Mouse (Mus musculus) forebrain, embryonic 11.5 days (tissue): ENCODE data around the gene Gramd4. TPM values are rescaled to one million over a fixed set of nuclear protein-coding genes. Genes with fewer than 3 reads are reported as not detected.

Experiments used
- ATAC-seq: fragments of 200-750 bp; cut with Nextera tagmentation; replicated peaks from 2 replicates; pipeline ENCODE4 v1.8.0; 2017; ENCODE audit warnings: moderate TSS enrichment; ENCODE audit not compliant: low FRiP score
- DNase-seq: peaks from one replicate; pipeline ENCODE4 v3.0.0-alpha.2; 2017; ENCODE audit warnings: low spot score
- H3K27ac ChIP-seq: fragments of 300-500 bp; sonication (generic); 2 replicates; pipeline ENCODE4 v1.5.1; 2014; ENCODE audit warnings: low read depth, low read length
- H3K27me3 ChIP-seq: fragments of 300-500 bp; sonication (generic); 2 replicates; pipeline ENCODE4 v1.6.1; 2014; ENCODE audit warnings: mild to moderate bottlenecking, low read length, mixed read lengths; ENCODE audit not compliant: control insufficient read depth, insufficient read depth
- H3K36me3 ChIP-seq: fragments of 300-500 bp; sonication (generic); 2 replicates; pipeline ENCODE4 v1.6.1; 2014; ENCODE audit warnings: mild to moderate bottlenecking, low read length, moderate library complexity, mixed read lengths; ENCODE audit not compliant: control insufficient read depth, insufficient read depth
- H3K4me1 ChIP-seq: fragments of 300-500 bp; sonication (generic); replicated peaks from 2 replicates; pipeline ENCODE4 v1.6.1; 2014; ENCODE audit warnings: low read length, mixed read lengths; ENCODE audit not compliant: control insufficient read depth, insufficient read depth
- H3K4me2 ChIP-seq: fragments of 300-500 bp; sonication (generic); 2 replicates; pipeline ENCODE4 v1.6.1; 2014; ENCODE audit warnings: low read depth, mild to moderate bottlenecking, low read length, moderate library complexity, mixed read lengths; ENCODE audit not compliant: severe bottlenecking
- H3K4me3 ChIP-seq: fragments of 300-500 bp; sonication (generic); 2 replicates; pipeline ENCODE4 v1.5.1; 2014; ENCODE audit warnings: low read depth, low read length
- H3K9ac ChIP-seq: fragments of 300-500 bp; sonication (generic); 2 replicates; pipeline ENCODE4 v1.6.1; 2014; ENCODE audit warnings: low read length
- H3K9me3 ChIP-seq: fragments of 300-500 bp; sonication (generic); 2 replicates; pipeline ENCODE4 v1.6.1; 2016; ENCODE audit warnings: low read length, mixed read lengths; ENCODE audit not compliant: control insufficient read depth
- WGBS: fragments of 180-500 bp; shearing (Covaris S2); extraction: QIAGEN DNeasy Blood & Tissue Kit; methylation state at CpG from one replicate; pipeline ENCODE4 v1.1.7; 2014; 5-methylcytosine and 5-hydroxymethylcytosine counted together
- polyA plus RNA-seq: library from polyadenylated mRNA; unstranded; fragments of >200 nt; fragmentation: Nextera tagmentation; extraction: Ambion mirVana; gene quantifications from 2 replicates; pipeline ENCODE4 v1.2.1, GENCODE M21; 2014

Gene Gramd4
- polyA plus RNA-seq, 1 experiment from 2014 or later = 15.5 TPM

DNA sequence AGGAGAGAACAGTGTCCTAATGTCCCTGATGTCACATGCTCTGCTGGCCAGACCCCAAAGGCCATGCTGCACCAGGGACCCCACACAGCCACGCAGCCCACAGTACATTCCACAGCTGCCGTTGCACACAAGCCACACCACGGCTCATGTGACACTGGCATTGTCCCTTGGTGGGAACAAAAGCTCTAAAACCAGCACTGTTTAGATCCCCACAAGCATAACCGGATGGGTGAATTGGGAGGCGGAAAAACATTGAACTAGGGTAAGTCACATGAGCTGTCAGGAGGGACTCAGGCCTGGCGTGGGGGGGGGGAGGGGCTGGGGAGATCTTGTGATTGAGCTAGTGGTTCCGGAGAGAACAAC, 111.0 kb downstream of the Gramd4 start:
- ATAC-seq (no peak), DNase-seq (no peak)
- Histone ChIP-seq H3K36me3 (no peaks in the 10 kb centered on the region), H3K27ac (0 out of 2 replicates have a peak overlapping the region, but pooled peaks have one; percentile 3), H3K27me3 (no peaks in the 10 kb centered on the region), H3K9ac (no peak overlapping the region), H3K9me3 (no peaks in the 10 kb centered on the region), H3K4me3 (no peak overlapping the region), H3K4me2 (no peak overlapping the region), H3K4me1 (peaks cover 5% of the 10 kb centered on the region; the same call in 1 of the 2 replicates)
- 49% methylated on average over 7 of the region's 7 CpGs for WGBS

DNA sequence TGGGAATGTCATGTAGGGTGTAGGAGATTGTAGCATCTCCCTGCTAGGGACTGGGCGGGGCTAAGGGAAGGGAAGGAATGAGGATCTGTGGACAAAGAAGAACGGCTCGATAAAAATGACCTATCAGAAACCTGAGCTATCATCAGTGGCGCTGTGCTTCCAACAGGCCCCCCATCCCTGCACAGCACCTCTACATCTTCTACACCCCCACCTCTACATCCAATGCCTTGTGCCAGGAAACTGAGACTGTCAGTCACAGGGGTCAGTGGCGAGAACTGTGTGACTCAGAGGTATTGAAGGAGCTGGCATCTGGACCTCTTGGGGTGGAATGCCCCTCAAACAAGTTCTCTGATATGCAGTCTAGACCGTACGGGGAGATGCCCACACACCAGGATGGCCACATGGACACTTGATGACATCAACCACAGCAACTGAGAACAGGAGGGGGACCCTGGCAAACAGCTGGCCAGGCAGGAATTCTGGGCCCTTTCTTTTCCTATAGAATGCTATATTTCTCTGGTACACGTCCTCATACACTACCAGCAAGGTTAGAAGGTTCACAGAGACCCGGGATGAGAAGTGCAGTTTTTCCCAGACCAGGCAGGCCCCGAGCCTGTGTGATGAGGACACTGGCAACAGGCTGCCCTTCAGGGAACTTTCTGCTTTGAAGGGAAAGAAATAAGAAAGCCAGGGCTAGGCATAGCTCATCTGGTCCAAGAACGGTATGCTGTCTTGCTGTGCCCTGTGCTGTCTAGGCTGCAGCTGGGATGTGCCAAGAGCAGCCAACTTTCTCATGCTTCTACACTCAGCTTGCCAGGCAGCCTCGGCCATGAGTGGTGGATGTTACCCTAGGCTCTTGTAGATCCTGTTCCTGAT, 111.7 kb downstream of the Gramd4 start:
- Histone ChIP-seq H3K36me3 (no peaks in the 10 kb centered on the region), H3K9ac (no peak overlapping the region), H3K9me3 (no peaks in the 10 kb centered on the region), H3K27ac (no peak overlapping the region), H3K4me2 (no peak overlapping the region), H3K27me3 (no peaks in the 10 kb centered on the region), H3K4me1 (peaks cover 8% of the 10 kb centered on the region; the same call in 1 of the 2 replicates), H3K4me3 (no peak overlapping the region)
- ATAC-seq (no peak), DNase-seq (no peak)
- 91% methylated on average over 12 of the region's 12 CpGs for WGBS

DNA sequence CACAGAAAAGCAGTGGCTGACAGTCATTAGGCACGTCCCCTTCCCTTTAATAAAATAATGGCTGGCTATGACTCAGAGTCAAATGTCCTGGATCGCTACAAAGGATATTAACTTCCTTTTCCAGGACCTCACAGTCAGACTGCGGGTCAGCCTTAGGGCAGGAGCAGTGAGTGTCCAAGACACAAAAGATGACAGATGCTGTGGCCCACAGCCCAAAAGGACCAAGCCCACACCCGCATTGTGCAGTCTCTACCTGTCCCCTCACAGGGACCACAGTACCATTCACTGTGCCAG, 112.3 kb downstream of the Gramd4 start:
- Histone ChIP-seq H3K9ac (no peak overlapping the region), H3K36me3 (no peaks in the 10 kb centered on the region), H3K27me3 (no peaks in the 10 kb centered on the region), H3K4me2 (no peak overlapping the region), H3K9me3 (no peaks in the 10 kb centered on the region), H3K4me1 (peaks cover 8% of the 10 kb centered on the region; the same call in 1 of the 2 replicates), H3K4me3 (no peak overlapping the region), H3K27ac (no peak overlapping the region)
- DNase-seq (no peak), ATAC-seq (no peak)
- 85% methylated on average over 4 of the region's 4 CpGs for WGBS

DNA sequence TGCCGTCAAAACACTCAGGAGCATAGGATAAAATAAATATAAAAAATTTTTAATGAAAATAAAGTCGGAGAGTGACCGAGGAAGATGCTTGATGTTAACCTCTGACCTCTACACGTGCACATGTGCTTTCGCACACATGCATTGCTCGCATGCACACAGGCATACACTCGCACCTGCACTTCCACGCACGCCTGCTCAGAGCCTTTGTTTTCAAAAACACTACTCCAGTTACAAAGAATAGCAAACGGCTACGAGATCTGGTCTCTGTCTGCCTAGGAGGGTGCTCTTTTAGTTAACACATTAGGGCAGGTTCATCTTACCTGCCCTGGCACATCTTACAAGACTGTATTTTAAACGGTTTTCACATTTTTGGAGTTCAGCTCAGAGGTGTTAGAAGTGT, 113.8 kb downstream of the Gramd4 start:
- ATAC-seq = no peak
- DNase-seq = no peak
- Histone ChIP-seq H3K36me3 (no peaks in the 10 kb centered on the region), H3K27ac (no peak overlapping the region), H3K27me3 (no peaks in the 10 kb centered on the region), H3K9me3 (no peaks in the 10 kb centered on the region), H3K9ac (no peak overlapping the region), H3K4me2 (no peak overlapping the region), H3K4me3 (no peak overlapping the region), H3K4me1 (peaks cover 8% of the 10 kb centered on the region; the same call in 1 of the 2 replicates)
- WGBS = 80% methylated on average over 12 of the region's 12 CpGs

DNA sequence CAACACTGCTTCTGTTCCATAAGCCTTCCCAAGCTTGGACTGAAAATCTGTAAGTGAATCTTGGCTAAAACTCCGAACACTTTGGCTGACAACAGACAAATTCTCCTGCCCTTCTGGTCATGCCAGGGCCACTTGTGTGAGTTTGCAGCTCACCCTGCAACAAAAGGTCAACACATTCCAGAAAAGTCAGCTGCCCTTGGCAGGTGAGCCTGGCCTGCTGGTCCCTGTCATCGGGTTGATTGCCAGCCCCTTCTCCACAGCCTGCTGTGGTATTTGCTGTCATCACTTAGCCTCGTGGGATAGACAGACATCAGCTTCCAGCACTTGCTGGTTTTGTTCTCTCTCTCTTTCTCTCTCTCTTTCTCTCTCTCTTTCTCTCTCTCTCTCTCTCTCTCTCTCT, 114.6 kb downstream of the Gramd4 start:
- 73% methylated on average over 3 of the region's 3 CpGs for WGBS
- H3K4me1 ChIP-seq = peaks cover 8% of the 10 kb centered on the region; the same call in 1 of the 2 replicates
- H3K4me3 ChIP-seq = no peak overlapping the region
- no peak overlapping the region for H3K9ac ChIP-seq
- no peaks in the 10 kb centered on the region for H3K36me3 ChIP-seq
- DNase-seq = no peak
- H3K4me2 ChIP-seq = no peak overlapping the region
- no peaks in the 10 kb centered on the region for H3K27me3 ChIP-seq
- no peaks in the 10 kb centered on the region for H3K9me3 ChIP-seq
- H3K27ac ChIP-seq = no peak overlapping the region
- no peak for ATAC-seq

DNA sequence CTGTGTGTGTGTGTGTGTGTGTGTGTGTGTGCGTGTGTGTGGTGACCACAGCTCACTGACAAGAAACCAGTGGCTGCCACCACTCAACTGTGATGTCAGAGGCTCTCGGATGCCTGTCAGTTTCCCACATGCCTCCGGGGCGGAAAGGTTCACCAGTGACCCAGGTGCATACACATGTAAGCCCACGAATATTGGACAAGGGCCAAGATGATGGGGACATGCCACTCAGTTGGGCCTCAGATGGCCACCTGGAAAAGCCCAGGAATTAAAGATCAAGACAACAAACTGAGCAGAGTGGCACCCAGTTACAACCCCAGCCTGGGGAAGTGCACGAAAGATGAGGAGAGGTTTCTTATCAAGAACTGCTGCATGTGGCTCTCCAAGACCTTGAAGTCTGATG, 115.0 kb downstream of the Gramd4 start:
- Histone ChIP-seq H3K27me3 (no peaks in the 10 kb centered on the region), H3K9ac (no peak overlapping the region), H3K36me3 (no peaks in the 10 kb centered on the region), H3K4me1 (peaks cover 8% of the 10 kb centered on the region; the same call in 1 of the 2 replicates), H3K4me2 (no peak overlapping the region), H3K27ac (no peak overlapping the region), H3K4me3 (no peak overlapping the region), H3K9me3 (no peaks in the 10 kb centered on the region)
- ATAC-seq = no peak
- 86% methylated on average over 6 of the region's 6 CpGs for WGBS
- no peak for DNase-seq

GRCm38 (mm10) chr15:86173136-86173985, 115.9 kb downstream of the Gramd4 start:
- Histone ChIP-seq H3K36me3 (no peaks in the 10 kb centered on the region), H3K27ac (no peak overlapping the region), H3K27me3 (no peaks in the 10 kb centered on the region), H3K9ac (no peak overlapping the region), H3K4me3 (no peak overlapping the region), H3K4me1 (peaks cover 7% of the 10 kb centered on the region; the same call in 1 of the 2 replicates), H3K4me2 (no peak overlapping the region), H3K9me3 (no peaks in the 10 kb centered on the region)
- WGBS = 48% methylated on average over 16 of the region's 16 CpGs
- no peak for DNase-seq
- no peak for ATAC-seq

DNA sequence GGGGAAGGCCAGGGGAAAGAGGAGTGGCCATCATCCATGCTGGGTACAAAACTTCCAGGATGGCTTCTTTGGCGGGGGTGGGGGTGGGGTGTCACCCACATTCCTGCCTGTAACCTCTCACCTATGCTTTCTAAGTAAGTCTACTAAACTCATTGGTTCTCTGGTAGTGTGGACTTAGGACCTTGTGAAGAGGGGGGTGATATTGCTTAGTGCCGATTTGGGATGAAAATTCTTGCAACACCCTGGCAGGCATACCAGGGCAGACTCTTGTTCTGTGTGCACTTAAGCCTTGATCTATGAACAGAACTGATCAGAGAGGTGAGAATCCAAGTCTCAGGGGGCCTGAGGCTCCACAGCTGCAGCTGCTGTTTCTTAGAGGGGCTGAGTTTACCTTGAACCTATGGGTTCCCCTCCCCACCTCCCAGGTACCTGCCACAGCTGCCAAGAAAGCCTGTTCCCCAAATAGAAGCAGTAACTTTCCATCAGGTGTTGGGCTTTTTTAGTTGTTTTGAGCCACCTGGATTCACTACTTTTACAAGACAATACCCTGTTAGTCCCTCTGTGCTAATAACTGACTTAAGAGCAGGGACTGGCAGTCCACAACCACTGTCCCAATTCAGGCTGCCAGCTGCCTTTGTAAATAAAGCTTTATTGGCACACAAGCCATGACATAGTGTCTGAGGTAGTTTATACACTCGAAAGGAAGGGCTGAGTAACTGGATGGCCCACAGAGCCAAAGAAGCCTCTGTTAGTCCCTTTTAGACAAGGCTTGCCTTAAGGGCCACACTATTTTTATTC, 118.0 kb downstream of the Gramd4 start:
- Histone ChIP-seq H3K9ac (no peak overlapping the region), H3K36me3 (no peaks in the 10 kb centered on the region), H3K4me3 (no peak overlapping the region), H3K4me1 (0 out of 2 replicates have a peak, but pooled peaks cover 3% of the 10 kb centered on the region), H3K9me3 (no peaks in the 10 kb centered on the region), H3K27me3 (no peaks in the 10 kb centered on the region), H3K27ac (no peak overlapping the region), H3K4me2 (no peak overlapping the region)
- no peak for ATAC-seq
- WGBS = 91% methylated on average over 3 of the region's 3 CpGs
- DNase-seq = no peak
